In genomic region chr12:29356681-29357397, GRCm38 (mm10) we compare ENCODE assay signal across 10 mouse cellular contexts.
DNase-seq lines count a peak whose midpoint lies in the region; ATAC-seq lines count a peak whose summit lies in the region.
"Had no signal": no experiment of that assay in that cellular context is flagged by ENCODE, and none has a peak within 500 bp of the region (broad histone marks: within the 10 kb centered on the region; RNA-seq: fewer than 3 reads in every experiment).

No protein-coding gene starts in this region.

- H3K9me3 ChIP-seq in forebrain, embryonic 11.5 days (ENCODE audit: control insufficient read depth, low read length), result no peaks in the 10 kb centered on the region
- H3K9me3 ChIP-seq in limb, embryonic 13.5 days, result no peaks in the 10 kb centered on the region

- H3K27me3 ChIP-seq in forebrain, embryonic 11.5 days (ENCODE audit: control insufficient read depth, insufficient read depth, low read length), result no peaks in the 10 kb centered on the region
- H3K27me3 ChIP-seq in limb, embryonic 13.5 days, result no peaks in the 10 kb centered on the region
- H3K27me3 ChIP-seq: Patski had no signal

- peak; percentile 49 for DNase-seq in left cerebral cortex, postnatal 4 days
- no peak for DNase-seq in left cerebral cortex, adult 9 months (ENCODE audit: low spot score in 2 of 2)
- DNase-seq in forebrain, embryonic 11.5 days (ENCODE audit: low spot score), result peak; percentile 78
- peak; percentile 11 to 25 for DNase-seq in right cerebral cortex, postnatal 36 days (ENCODE audit: low spot score in 2 of 2)
- no peak for DNase-seq in lung, postnatal 14 days
- no peak for DNase-seq in adrenal gland, postnatal 36 days
- DNase-seq: heart, postnatal 36 days had no signal

- peaks cover 11% of the 10 kb centered on the region for H3K4me1 ChIP-seq in forebrain, embryonic 11.5 days (replicated peaks; ENCODE audit: control insufficient read depth, insufficient read depth, low read length)
- peaks cover 11% of the 10 kb centered on the region for H3K4me1 ChIP-seq in limb, embryonic 13.5 days

- intact Hi-C loops in left cerebral cortex, postnatal 4 days (cut with DNase I), result loop anchor here (10.0 kb wide), 1 partner anchor 168 kb away; the partner anchor contains the start of gene Myt1l

- H3K9ac ChIP-seq in forebrain, embryonic 11.5 days (ENCODE audit: low read length), result peak overlapping the region; percentile 55
- H3K9ac ChIP-seq in limb, embryonic 13.5 days, result peak overlapping the region; percentile 45; the same call in 1 of the 2 replicates

- H3K36me3 ChIP-seq in forebrain, embryonic 11.5 days (ENCODE audit: control insufficient read depth, insufficient read depth, low read length), result no peaks in the 10 kb centered on the region
- no peaks in the 10 kb centered on the region for H3K36me3 ChIP-seq in limb, embryonic 13.5 days

- ATAC-seq in forebrain, embryonic 11.5 days (replicated peaks; ENCODE audit: low FRiP score), result peak; percentile 85
- no peak for ATAC-seq in limb, embryonic 13.5 days (ENCODE audit: low FRiP score, low read depth)
- no peak for ATAC-seq in CD4-positive, CD25-positive, alpha-beta regulatory T cell, adult 4 months
- ATAC-seq: Patski had no signal

- 8% methylated on average over 11 of the region's 11 CpGs for WGBS in forebrain, embryonic 11.5 days
- WGBS in limb, embryonic 13.5 days, result 18% methylated on average over 11 of the region's 11 CpGs

- H3K4me3 ChIP-seq in forebrain, embryonic 11.5 days (ENCODE audit: low read depth, low read length), result no peak overlapping the region
- H3K4me3 ChIP-seq in limb, embryonic 13.5 days, result no peak overlapping the region

- H3K27ac ChIP-seq in forebrain, embryonic 11.5 days (ENCODE audit: low read depth, low read length), result peak overlapping the region; percentile 75
- no peak overlapping the region for H3K27ac ChIP-seq in limb, embryonic 13.5 days

- H3K4me2 ChIP-seq in forebrain, embryonic 11.5 days (ENCODE audit: low read depth, low read length, severe bottlenecking), result peak overlapping the region; percentile 18; the same call in 1 of the 2 replicates
- 0 out of 2 replicates have a peak overlapping the region, but pooled peaks have one; percentile 14 for H3K4me2 ChIP-seq in limb, embryonic 13.5 days (replicated peaks)

Comparison
In these comparisons a context has a peak if more than half of its experiments do, and no peak if none do; other contexts are left out.
1. DNase-seq: peak in left cerebral cortex, postnatal 4 days (single experiment), forebrain, embryonic 11.5 days (single experiment) and right cerebral cortex, postnatal 36 days (2 of 2); none in left cerebral cortex, adult 9 months (0 of 2), lung, postnatal 14 days (single experiment) and adrenal gland, postnatal 36 days (0 of 2).